Mouse (Mus musculus) CH12.LX (cell line): ENCODE measurements at regions not wholly inside any gene's neighbourhood (a gene's known extent, or its start where the extent isn't known, plus 50 kb on each side); places are given as distances from the start of the nearest gene placed in this dataset.

Experiments
- DNase-seq: peaks from one replicate; pipeline ENCODE4 v3.0.0-alpha.2; 2013; ENCODE audit errors: extremely low read depth
- H3K27ac ChIP-seq: 2 replicates; pipeline ENCODE4 v1.5.1; 2012; ENCODE audit warnings: low read depth, mild to moderate bottlenecking, control low read depth, moderate library complexity; ENCODE audit not compliant: insufficient read depth
- H3K27me3 ChIP-seq: replicated peaks from 2 replicates; pipeline ENCODE3; 2012; ENCODE audit warnings: inconsistent platforms
- H3K36me3 ChIP-seq, 2 experiments: replicated peaks in 1 of 2; 2 replicates each; pipeline versions ENCODE3 to v1.6.1; 2012; ENCODE audit warnings: inconsistent platforms in 1 of 2, low read length in 1 of 2, mild to moderate bottlenecking in 1 of 2, mixed read lengths in 1 of 2, moderate library complexity in 1 of 2; ENCODE audit not compliant: control insufficient read depth in 1 of 2, insufficient read depth in 1 of 2
- H3K4me1 ChIP-seq, 2 experiments: 2 replicates each; pipeline ENCODE4 v1.6.1; 2012; ENCODE audit warnings: inconsistent platforms in 1 of 2, moderate library complexity in 1 of 2; ENCODE audit not compliant: insufficient read depth in 2 of 2, control insufficient read depth in 1 of 2
- H3K4me2 ChIP-seq: 2 replicates; pipeline ENCODE4 v1.6.1; 2012; ENCODE audit warnings: low read depth, mild to moderate bottlenecking, control low read depth; ENCODE audit not compliant: poor library complexity, insufficient read depth, severe bottlenecking
- H3K4me3 ChIP-seq, 3 experiments: fragments of 150-350 bp in 1 of 3; sonication (generic) in 1 of 3; replicated peaks in 1 of 3; 2 replicates each; pipeline versions ENCODE3 to v1.5.1; 2011 to 2012; ENCODE audit warnings: low read depth in 2 of 3, low read length in 2 of 3, mild to moderate bottlenecking in 2 of 3, moderate library complexity in 2 of 3, control low read depth in 1 of 3, improper control_type of control experiment in 1 of 3, inconsistent platforms in 1 of 3, mixed read lengths in 1 of 3; ENCODE audit not compliant: poor library complexity in 1 of 3
- H3K79me2 ChIP-seq: replicated peaks from 2 replicates; pipeline ENCODE4 v1.6.1; 2012; ENCODE audit warnings: mild to moderate bottlenecking, moderate library complexity; ENCODE audit not compliant: control insufficient read depth, poor library complexity, insufficient read depth, severe bottlenecking; ENCODE audit errors: extremely low read depth
- H3K9ac ChIP-seq: 2 replicates; pipeline ENCODE4 v1.6.1; 2012; ENCODE audit warnings: low read depth, mild to moderate bottlenecking, control low read depth, moderate library complexity; ENCODE audit not compliant: insufficient read depth
- H3K9me3 ChIP-seq: replicated peaks from 2 replicates; pipeline ENCODE3; 2012; ENCODE audit warnings: low read length, inconsistent platforms, mixed read lengths
- BHLHE40 ChIP-seq: IDR thresholded peaks from 2 replicates; pipeline ENCODE4 v1.6.1; 2011; ENCODE audit warnings: mild to moderate bottlenecking, low read depth, low read length, improper control_type of control experiment
- CHD1 ChIP-seq: IDR thresholded peaks from 2 replicates; pipeline ENCODE4 v1.6.1; 2012; ENCODE audit warnings: low read depth, low read length, improper control_type of control experiment, inconsistent platforms
- CHD2 ChIP-seq: IDR thresholded peaks from 2 replicates; pipeline ENCODE4 v1.6.1; 2011; ENCODE audit warnings: low read length, improper control_type of control experiment
- E2F4 ChIP-seq: IDR thresholded peaks from 2 replicates; pipeline ENCODE4 v1.6.1; 2011; ENCODE audit warnings: low read depth, low read length, improper control_type of control experiment; ENCODE audit not compliant: insufficient replicate concordance
- ETS1 ChIP-seq: conservative IDR thresholded peaks from 2 replicates; pipeline ENCODE4 v1.6.1; 2012; ENCODE audit warnings: low read depth, mild to moderate bottlenecking, inconsistent platforms, low read length, improper control_type of control experiment, moderate library complexity
- JUN ChIP-seq: IDR thresholded peaks from 2 replicates; pipeline ENCODE4 v1.6.1; 2011; ENCODE audit warnings: low read depth, mild to moderate bottlenecking, low read length, improper control_type of control experiment, moderate library complexity; ENCODE audit not compliant: insufficient read depth
- JUND ChIP-seq: conservative IDR thresholded peaks from 2 replicates; pipeline ENCODE4 v1.6.1; 2011; ENCODE audit warnings: low read depth, low read length, improper control_type of control experiment
- KAT2A ChIP-seq: IDR thresholded peaks from 2 replicates; pipeline ENCODE4 v1.6.1; 2012; ENCODE audit warnings: low read length, improper control_type of control experiment, inconsistent platforms; ENCODE audit not compliant: insufficient replicate concordance
- MAZ ChIP-seq: IDR thresholded peaks from 2 replicates; pipeline ENCODE4 v1.6.1; 2012; ENCODE audit warnings: low read depth, mild to moderate bottlenecking, inconsistent platforms, low read length, improper control_type of control experiment, moderate library complexity
- MEF2A ChIP-seq: IDR thresholded peaks from 2 replicates; pipeline ENCODE4 v1.6.1; 2014; ENCODE audit warnings: low read depth, mild to moderate bottlenecking, inconsistent platforms, low read length, improper control_type of control experiment, borderline replicate concordance
- NELFE ChIP-seq: IDR thresholded peaks from 2 replicates; pipeline ENCODE4 v1.6.1; 2011; ENCODE audit warnings: low read depth, low read length, improper control_type of control experiment
- PAX5 ChIP-seq: IDR thresholded peaks from 2 replicates; pipeline ENCODE4 v1.6.1; 2012; ENCODE audit warnings: low read length, inconsistent platforms, mixed read lengths
- POLR2AphosphoS2 ChIP-seq: IDR thresholded peaks from 2 replicates; pipeline ENCODE4 v1.6.1; 2011; ENCODE audit warnings: low read depth, low read length, improper control_type of control experiment
- RAD21 ChIP-seq: IDR thresholded peaks from 2 replicates; pipeline ENCODE4 v1.6.1; 2011; ENCODE audit warnings: low read depth, mild to moderate bottlenecking, low read length, improper control_type of control experiment, moderate library complexity
- RCOR1 ChIP-seq: conservative IDR thresholded peaks from 2 replicates; pipeline ENCODE4 v1.6.1; 2012; ENCODE audit warnings: low read depth, mild to moderate bottlenecking, inconsistent platforms, low read length, improper control_type of control experiment
- SIN3A ChIP-seq: IDR thresholded peaks from 2 replicates; pipeline ENCODE4 v1.6.1; 2012; ENCODE audit warnings: low read length, improper control_type of control experiment, inconsistent platforms
- TCF12 ChIP-seq: IDR thresholded peaks from 2 replicates; pipeline ENCODE4 v1.6.1; 2014; ENCODE audit warnings: low read depth, mild to moderate bottlenecking, inconsistent platforms, low read length, improper control_type of control experiment
- USF2 ChIP-seq: conservative IDR thresholded peaks from 2 replicates; pipeline ENCODE4 v1.6.1; 2011; ENCODE audit warnings: low read depth, low read length, improper control_type of control experiment
- ZKSCAN1 ChIP-seq: IDR thresholded peaks from 2 replicates; pipeline ENCODE4 v1.6.1; 2012; ENCODE audit warnings: low read depth, inconsistent platforms, low read length, improper control_type of control experiment, borderline replicate concordance
- ZMIZ1 ChIP-seq: IDR thresholded peaks from 2 replicates; pipeline ENCODE4 v1.6.1; 2012; ENCODE audit warnings: low read depth, mild to moderate bottlenecking, inconsistent platforms, low read length, improper control_type of control experiment
- ZNF384 ChIP-seq: IDR thresholded peaks from 2 replicates; pipeline ENCODE4 v1.6.1; 2012; ENCODE audit warnings: low read depth, low read length, improper control_type of control experiment, inconsistent platforms
- dilution Hi-C: fragments of 300-500 bp; cut with MboI; formaldehyde crosslinking; loops from 2 replicates; pipeline ENCODE4 v1.14.3; 2020; ENCODE audit warnings: low sequenced_read_pairs; ENCODE audit not compliant: extremely low pct_unique_long_range_greater_than_20kb, extremely low pct_ligation_motif_present
- in situ Hi-C: fragments of 300-500 bp; cut with MboI; formaldehyde crosslinking; loops from 3 replicates; pipeline ENCODE4 v1.14.3; 2019; ENCODE audit warnings: low sequenced_read_pairs, low pct_ligation_motif_present, low pct_unique_long_range_greater_than_20kb, mixed read lengths

GRCm38 (mm10) chr12:112243231-112243630 lies 97.2 kb downstream of the Kif26a start:
- no peaks in the 10 kb centered on the region for H3K4me1 ChIP-seq
- no peak for DNase-seq
- no peak overlapping the region for H3K9ac ChIP-seq
- dilution Hi-C loops = no loop called here
- peaks cover 89% of the 10 kb centered on the region for H3K27me3 ChIP-seq
- no peak overlapping the region for H3K4me3 ChIP-seq
- H3K36me3 ChIP-seq = no peaks in the 10 kb centered on the region
- H3K9me3 ChIP-seq = no peaks in the 10 kb centered on the region
- in situ Hi-C loops = no loop called here
- H3K27ac ChIP-seq = no peak overlapping the region
- TF ChIP-seq E2F4 (no peak), BHLHE40 (no peak), ZKSCAN1 (no peak), RCOR1 (no peak), CHD1 (no peak)
- no peak overlapping the region for H3K4me2 ChIP-seq
- no peaks in the 10 kb centered on the region for H3K79me2 ChIP-seq

GRCm38 (mm10) chr12:112250894-112251293 lies 104.9 kb downstream of the Kif26a start:
- Histone ChIP-seq H3K9ac (no peak overlapping the region), H3K9me3 (peaks cover 8% of the 10 kb centered on the region), H3K27ac (no peak overlapping the region), H3K4me2 (no peak overlapping the region), H3K79me2 (no peaks in the 10 kb centered on the region), H3K4me3 (no peak overlapping the region), H3K36me3 (no peaks in the 10 kb centered on the region), H3K4me1 (no peaks in the 10 kb centered on the region), H3K27me3 (peaks cover 92% of the 10 kb centered on the region)
- TF ChIP-seq RAD21 = peak; percentile 2
- no peak for TF ChIP-seq MEF2A
- in situ Hi-C loops = no loop called here
- dilution Hi-C loops = no loop called here
- DNase-seq = no peak

- Histone ChIP-seq H3K4me2 (no peak overlapping the region), H3K4me1 (no peaks in the 10 kb centered on the region), H3K9me3 (peaks cover 8% of the 10 kb centered on the region), H3K4me3 (no peak overlapping the region), H3K79me2 (no peaks in the 10 kb centered on the region), H3K27me3 (peaks cover 92% of the 10 kb centered on the region), H3K9ac (no peak overlapping the region), H3K36me3 (no peaks in the 10 kb centered on the region), H3K27ac (no peak overlapping the region)
- TF ChIP-seq ZNF384 (no peak), TCF12 (no peak), JUN (no peak), KAT2A (no peak), E2F4 (no peak), USF2 (no peak), JUND (no peak), CHD2 (no peak), MAZ (no peak), PAX5 (no peak), MEF2A (no peak), NELFE (no peak), SIN3A (no peak), POLR2AphosphoS2 (no peak), ETS1 (no peak), ZMIZ1 (no peak), RCOR1 (no peak)
- dilution Hi-C loops = no loop called here
- no peak for DNase-seq
- in situ Hi-C loops = no loop called here
Measured at GRCm38 (mm10) chr12:112253461-112253860, 107.5 kb downstream of the Kif26a start.
